Mouse (Mus musculus): ENCODE measurements around the gene Zfp992. TPM values are rescaled to one million over a fixed set of nuclear protein-coding genes. Genes with fewer than 3 reads are reported as not detected.
"Not testable (repeated sequence)": the region's sequence is repeated elsewhere in the genome, so short reads cannot be mapped to it uniquely, and the experiment has no call there.

Zfp992 gene
- polyA plus RNA-seq, 1 experiment from 2014 or later, result 2.7 TPM

DNA sequence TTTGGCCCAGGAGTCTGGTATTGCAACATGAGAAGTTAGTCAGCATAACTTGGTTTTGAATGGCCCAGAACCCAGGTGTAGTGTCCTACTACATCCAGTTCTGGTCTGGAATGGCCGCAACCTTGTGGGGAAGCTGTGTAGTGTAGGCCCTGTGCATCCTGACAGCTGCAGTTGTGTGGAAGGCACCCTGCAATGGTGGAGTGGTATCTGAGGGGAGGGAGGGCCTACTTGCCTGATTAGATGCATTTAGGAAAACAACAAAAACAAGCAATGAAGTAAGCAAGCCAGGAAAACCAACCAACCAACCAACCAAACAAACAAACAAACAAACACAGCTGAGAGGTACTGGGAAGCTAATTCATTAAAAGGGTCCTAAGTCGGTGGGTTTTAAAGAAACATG is 3.8 kb downstream of the Zfp992 start:
- not testable (repeated sequence) for H3K9ac ChIP-seq (ENCODE audit: low read depth, low read length); H3K4me2 ChIP-seq (ENCODE audit: low read length); H3K27ac ChIP-seq (ENCODE audit: low read depth, low read length); H3K36me3 ChIP-seq (ENCODE audit: control insufficient read depth, insufficient read depth, low read length); H3K4me1 ChIP-seq (ENCODE audit: control insufficient read depth, insufficient read depth, low read depth, low read length); H3K27me3 ChIP-seq (replicated peaks; ENCODE audit: control insufficient read depth, insufficient read depth, low read length); ATAC-seq; H3K4me3 ChIP-seq (ENCODE audit: low read length)
- WGBS, result 90% methylated on average over 2 of the region's 2 CpGs
- H3K9me3 ChIP-seq (ENCODE audit: control insufficient read depth, low read length), result peaks cover 50% of the 10 kb centered on the region

DNA sequence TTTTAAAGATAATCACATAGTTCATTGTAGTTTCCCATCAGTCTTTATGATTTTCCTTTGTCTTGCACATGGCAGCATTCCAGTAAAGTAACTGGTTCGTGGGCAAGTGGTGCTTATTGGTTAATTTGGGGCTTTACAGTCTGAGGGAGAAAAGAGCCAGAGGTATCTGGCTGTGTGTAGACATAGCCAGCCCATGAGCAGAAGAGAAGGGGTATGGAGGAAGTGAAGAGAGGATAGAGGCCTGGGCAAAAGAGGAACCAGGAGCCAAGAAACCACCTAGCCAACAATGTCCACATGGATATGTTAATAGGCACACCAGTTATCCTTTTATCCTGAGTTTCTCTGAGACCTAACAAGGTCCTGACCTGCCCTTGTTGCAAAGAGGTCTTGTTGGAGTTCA is 5.3 kb downstream of the Zfp992 start:
- H3K4me1 ChIP-seq (ENCODE audit: control insufficient read depth, insufficient read depth, low read depth, low read length); H3K4me2 ChIP-seq (ENCODE audit: low read length); ATAC-seq; H3K9ac ChIP-seq (ENCODE audit: low read depth, low read length); H3K27me3 ChIP-seq (replicated peaks; ENCODE audit: control insufficient read depth, insufficient read depth, low read length); H3K4me3 ChIP-seq (ENCODE audit: low read length); H3K27ac ChIP-seq (ENCODE audit: low read depth, low read length); H3K36me3 ChIP-seq (ENCODE audit: control insufficient read depth, insufficient read depth, low read length): not testable (repeated sequence)
- H3K9me3 ChIP-seq (ENCODE audit: control insufficient read depth, low read length), result peaks cover 48% of the 10 kb centered on the region
- 63% methylated on average over 1 of the region's 1 CpGs for WGBS

DNA sequence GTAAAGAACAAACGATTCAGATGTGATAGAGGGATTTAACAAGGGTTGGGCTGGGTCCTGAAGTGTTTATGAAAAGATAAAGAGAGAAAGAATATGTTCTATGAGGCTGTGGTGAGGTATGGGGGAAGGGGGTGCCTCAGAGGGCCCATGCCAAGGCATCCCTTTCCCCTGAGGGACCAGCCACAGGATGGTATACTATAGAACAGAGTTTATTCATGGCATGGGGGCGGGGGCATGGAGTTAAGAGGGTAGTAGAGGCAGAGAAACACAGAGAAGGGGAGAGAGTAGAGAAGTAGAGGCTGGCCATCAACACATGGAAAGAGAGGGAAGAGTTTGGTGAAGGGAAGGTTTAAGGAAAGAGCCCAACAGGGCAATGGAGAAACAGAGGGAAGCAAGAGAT is 6.1 kb downstream of the Zfp992 start:
- 0 out of 2 replicates have a peak, but pooled peaks have one; percentile 13 for ATAC-seq
- peaks cover 50% of the 10 kb centered on the region for H3K9me3 ChIP-seq (ENCODE audit: control insufficient read depth, low read length)

DNA sequence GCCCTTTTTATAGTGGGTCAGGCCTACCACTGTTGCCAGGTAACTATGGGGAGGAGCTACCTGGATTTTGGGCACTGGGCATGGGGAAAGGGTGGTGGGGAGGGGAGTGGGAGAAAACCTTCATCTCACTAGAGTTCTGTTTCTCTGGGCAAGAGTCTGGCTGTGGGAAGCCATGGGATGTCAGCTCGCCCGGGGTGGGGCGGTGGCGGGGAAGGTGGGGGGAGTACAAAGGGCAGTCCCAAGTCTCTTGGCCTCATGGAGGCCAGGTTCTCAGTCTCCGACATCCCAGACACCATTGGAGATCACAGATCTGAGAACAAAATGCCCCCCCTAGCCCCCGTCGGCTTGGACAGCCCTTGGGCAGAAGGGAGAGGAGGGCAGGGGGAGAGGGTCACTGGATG is 6.5 kb downstream of the Zfp992 start:
- peaks cover 52% of the 10 kb centered on the region for H3K9me3 ChIP-seq (ENCODE audit: control insufficient read depth, low read length)

More for the DNA sequence above, 6.1 kb downstream of the Zfp992 start:
- Histone ChIP-seq H3K4me3 (ENCODE audit: low read length) (no peak overlapping the region), H3K9ac (ENCODE audit: low read depth, low read length) (no peak overlapping the region), H3K27me3 (replicated peaks; ENCODE audit: control insufficient read depth, insufficient read depth, low read length) (no peaks in the 10 kb centered on the region), H3K36me3 (ENCODE audit: control insufficient read depth, insufficient read depth, low read length) (no peaks in the 10 kb centered on the region), H3K4me2 (ENCODE audit: low read length) (no peak overlapping the region), H3K27ac (ENCODE audit: low read depth, low read length) (no peak overlapping the region), H3K4me1 (ENCODE audit: control insufficient read depth, insufficient read depth, low read depth, low read length) (no peaks in the 10 kb centered on the region)
- 50% methylated on average over 2 of the region's 2 CpGs for WGBS

DNA sequence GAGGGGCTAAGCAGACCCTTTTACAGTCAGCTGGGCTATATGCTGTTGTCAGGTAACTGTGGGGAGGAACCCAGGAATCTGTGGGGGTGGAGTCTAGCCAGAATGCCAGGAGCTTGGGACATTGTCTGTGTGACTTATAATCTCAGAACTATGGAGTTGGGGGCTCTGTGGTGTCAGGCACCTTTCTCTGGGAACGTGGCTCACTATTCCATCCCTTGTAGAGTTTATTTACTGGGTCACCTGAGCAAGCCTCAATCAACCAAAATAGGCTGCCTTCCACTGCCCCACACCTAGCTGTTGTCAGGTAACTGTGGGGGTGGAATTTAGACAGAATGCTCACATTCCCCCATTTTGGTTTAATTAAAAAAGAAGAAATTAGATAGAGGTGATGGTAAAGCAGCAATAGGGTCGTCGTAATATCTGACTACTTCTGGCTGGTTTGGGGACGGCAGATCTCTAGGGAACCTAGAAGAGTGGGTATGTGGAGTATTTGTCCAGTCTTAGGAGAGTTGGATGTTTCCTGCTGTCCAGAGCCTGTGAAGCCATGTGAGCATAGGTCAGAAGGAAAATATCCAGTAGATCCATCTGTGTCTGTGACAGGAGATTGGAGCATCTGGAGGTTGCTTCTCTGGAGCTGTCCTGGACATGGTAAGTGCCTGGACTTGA is 7.4 kb downstream of the Zfp992 start:
- no peaks in the 10 kb centered on the region for H3K27me3 ChIP-seq (replicated peaks; ENCODE audit: control insufficient read depth, insufficient read depth, low read length)
- H3K4me2 ChIP-seq (ENCODE audit: low read length), result no peak overlapping the region
- no peak overlapping the region for H3K27ac ChIP-seq (ENCODE audit: low read depth, low read length)
- H3K4me1 ChIP-seq (ENCODE audit: control insufficient read depth, insufficient read depth, low read depth, low read length), result no peaks in the 10 kb centered on the region
- ATAC-seq, result no peak
- H3K4me3 ChIP-seq (ENCODE audit: low read length), result no peak overlapping the region
- 71% methylated on average over 4 of the region's 4 CpGs for WGBS
- H3K9me3 ChIP-seq (ENCODE audit: control insufficient read depth, low read length), result peaks cover 55% of the 10 kb centered on the region
- no peak overlapping the region for H3K9ac ChIP-seq (ENCODE audit: low read depth, low read length)
- no peaks in the 10 kb centered on the region for H3K36me3 ChIP-seq (ENCODE audit: control insufficient read depth, insufficient read depth, low read length)

More for the DNA sequence above, 6.5 kb downstream of the Zfp992 start:
- peak; percentile 41; the same call in 1 of the 2 replicates for ATAC-seq
- Histone ChIP-seq H3K27me3 (replicated peaks; ENCODE audit: control insufficient read depth, insufficient read depth, low read length) (no peaks in the 10 kb centered on the region), H3K9ac (ENCODE audit: low read depth, low read length) (no peak overlapping the region), H3K4me1 (ENCODE audit: control insufficient read depth, insufficient read depth, low read depth, low read length) (no peaks in the 10 kb centered on the region), H3K4me2 (ENCODE audit: low read length) (no peak overlapping the region), H3K27ac (ENCODE audit: low read depth, low read length) (no peak overlapping the region), H3K4me3 (ENCODE audit: low read length) (no peak overlapping the region), H3K36me3 (ENCODE audit: control insufficient read depth, insufficient read depth, low read length) (no peaks in the 10 kb centered on the region)
- 94% methylated on average over 7 of the region's 7 CpGs for WGBS

DNA sequence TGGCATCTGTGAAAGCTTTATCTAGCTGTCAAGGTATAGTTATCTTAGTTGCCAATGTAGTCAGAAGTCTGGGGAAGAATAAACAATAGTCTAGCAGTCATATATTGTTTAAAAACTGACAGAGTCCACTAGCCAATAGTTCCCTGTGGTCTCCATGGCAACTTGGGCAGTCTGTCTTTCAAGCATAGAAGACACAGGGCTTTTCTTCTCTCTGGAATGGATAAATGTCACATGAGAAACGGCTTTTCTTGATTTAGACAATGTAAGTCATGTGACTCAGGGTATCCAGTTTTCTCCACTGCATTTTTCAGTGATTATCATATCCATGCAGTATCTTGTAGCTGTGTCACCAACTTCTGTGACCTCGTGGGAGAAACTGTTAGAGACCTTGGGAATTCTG is 8.3 kb downstream of the Zfp992 start:
- no peaks in the 10 kb centered on the region for H3K27me3 ChIP-seq (replicated peaks; ENCODE audit: control insufficient read depth, insufficient read depth, low read length)
- H3K4me2 ChIP-seq (ENCODE audit: low read length), result no peak overlapping the region
- peaks cover 55% of the 10 kb centered on the region for H3K9me3 ChIP-seq (ENCODE audit: control insufficient read depth, low read length)
- H3K36me3 ChIP-seq (ENCODE audit: control insufficient read depth, insufficient read depth, low read length), result no peaks in the 10 kb centered on the region
- ATAC-seq, result no peak
- no peak overlapping the region for H3K9ac ChIP-seq (ENCODE audit: low read depth, low read length)
- 53% methylated on average over 2 of the region's 2 CpGs for WGBS
- no peak overlapping the region for H3K4me3 ChIP-seq (ENCODE audit: low read length)
- no peak overlapping the region for H3K27ac ChIP-seq (ENCODE audit: low read depth, low read length)
- H3K4me1 ChIP-seq (ENCODE audit: control insufficient read depth, insufficient read depth, low read depth, low read length), result no peaks in the 10 kb centered on the region

DNA sequence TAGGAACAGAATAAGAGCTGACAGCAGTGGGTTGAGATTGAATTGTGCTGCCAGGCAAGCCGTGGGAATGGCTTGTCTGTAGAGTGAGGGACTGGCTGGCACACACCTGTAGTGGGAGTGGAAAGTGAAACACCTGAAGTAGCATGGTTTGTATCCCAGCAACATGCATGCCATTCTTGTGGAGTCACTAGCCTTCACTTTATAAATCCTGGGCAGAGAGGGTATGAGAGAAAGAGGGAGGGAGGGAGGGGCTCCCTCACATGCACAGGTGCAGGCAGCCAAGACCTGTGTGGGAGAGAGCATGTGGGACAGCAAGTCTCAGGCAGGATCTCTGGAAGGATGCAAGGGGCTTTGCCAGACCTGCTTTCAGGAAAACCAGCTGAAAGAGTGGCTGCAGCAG is 8.9 kb downstream of the Zfp992 start:
- WGBS, result 71% methylated on average over 1 of the region's 1 CpGs
- Histone ChIP-seq H3K9ac (ENCODE audit: low read depth, low read length) (no peak overlapping the region), H3K27me3 (replicated peaks; ENCODE audit: control insufficient read depth, insufficient read depth, low read length) (no peaks in the 10 kb centered on the region), H3K4me3 (ENCODE audit: low read length) (no peak overlapping the region), H3K4me1 (ENCODE audit: control insufficient read depth, insufficient read depth, low read depth, low read length) (no peaks in the 10 kb centered on the region), H3K9me3 (ENCODE audit: control insufficient read depth, low read length) (peaks cover 52% of the 10 kb centered on the region), H3K27ac (ENCODE audit: low read depth, low read length) (no peak overlapping the region), H3K36me3 (ENCODE audit: control insufficient read depth, insufficient read depth, low read length) (no peaks in the 10 kb centered on the region), H3K4me2 (ENCODE audit: low read length) (no peak overlapping the region)
- no peak; the same call in 1 of the 2 replicates for ATAC-seq

DNA sequence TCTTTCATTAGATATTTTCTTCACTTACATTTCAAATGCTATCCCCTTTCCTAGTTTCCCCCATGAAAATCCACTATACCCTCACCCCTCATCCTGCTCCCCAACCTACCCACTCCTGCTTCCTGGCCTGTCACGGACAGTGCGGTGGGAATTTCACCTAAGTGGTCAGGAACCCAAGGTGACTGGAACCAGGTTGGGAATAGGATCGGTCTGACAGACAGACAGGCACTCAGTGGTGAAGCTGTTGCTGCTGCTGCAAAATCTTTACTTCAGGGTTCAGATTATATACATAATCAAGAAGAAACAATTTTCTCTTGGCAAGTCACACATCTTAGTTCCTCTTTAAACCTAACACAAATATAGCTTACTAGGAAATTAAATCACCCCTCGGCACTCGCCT is 11.0 kb downstream of the Zfp992 start:
- H3K27me3 ChIP-seq (replicated peaks; ENCODE audit: control insufficient read depth, insufficient read depth, low read length); H3K9ac ChIP-seq (ENCODE audit: low read depth, low read length); H3K4me2 ChIP-seq (ENCODE audit: low read length); H3K27ac ChIP-seq (ENCODE audit: low read depth, low read length); ATAC-seq; H3K4me3 ChIP-seq (ENCODE audit: low read length); H3K36me3 ChIP-seq (ENCODE audit: control insufficient read depth, insufficient read depth, low read length); H3K4me1 ChIP-seq (ENCODE audit: control insufficient read depth, insufficient read depth, low read depth, low read length): not testable (repeated sequence)
- peaks cover 45% of the 10 kb centered on the region for H3K9me3 ChIP-seq (ENCODE audit: control insufficient read depth, low read length)
- WGBS, result 82% methylated on average over 5 of the region's 5 CpGs

DNA sequence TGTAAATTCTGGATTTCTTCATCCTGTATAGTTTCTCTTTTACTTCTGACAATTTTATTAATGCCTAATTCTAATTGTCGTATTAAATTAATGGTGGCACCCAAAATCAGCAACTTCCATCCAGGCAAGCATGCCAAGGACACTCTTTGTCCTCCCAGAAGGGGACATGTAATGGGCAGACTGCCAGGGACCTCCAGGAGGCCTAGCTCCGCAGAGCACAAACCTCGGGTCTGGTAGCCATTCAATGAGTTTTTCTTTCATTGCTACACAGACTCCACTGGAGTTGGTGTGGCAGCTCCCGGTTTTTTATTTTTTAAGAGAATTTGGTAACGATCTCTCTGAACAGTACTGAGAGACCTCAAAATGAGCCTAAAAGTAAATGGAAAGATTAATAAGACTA is 11.9 kb downstream of the Zfp992 start:
- H3K9me3 ChIP-seq (ENCODE audit: control insufficient read depth, low read length), result peaks cover 41% of the 10 kb centered on the region
- not testable (repeated sequence) for H3K36me3 ChIP-seq (ENCODE audit: control insufficient read depth, insufficient read depth, low read length); H3K4me2 ChIP-seq (ENCODE audit: low read length); H3K4me3 ChIP-seq (ENCODE audit: low read length); H3K4me1 ChIP-seq (ENCODE audit: control insufficient read depth, insufficient read depth, low read depth, low read length); H3K9ac ChIP-seq (ENCODE audit: low read depth, low read length); H3K27me3 ChIP-seq (replicated peaks; ENCODE audit: control insufficient read depth, insufficient read depth, low read length); ATAC-seq; H3K27ac ChIP-seq (ENCODE audit: low read depth, low read length)
- WGBS, result 84% methylated on average over 5 of the region's 5 CpGs

All from hindbrain, embryonic 16.5 days (tissue).